In genomic region chr16:34163086-34163485, GRCm38 (mm10) we compare ENCODE assay signal across 15 mouse cellular contexts.
DNase-seq lines count a peak whose midpoint lies in the region; ATAC-seq lines count a peak whose summit lies in the region.
"Had no signal": no experiment of that assay in that cellular context is flagged by ENCODE, and none has a peak within 500 bp of the region (broad histone marks: within the 10 kb centered on the region; RNA-seq: fewer than 3 reads in every experiment).

No protein-coding gene starts in this region.

- no peak for DNase-seq in frontal cortex, postnatal 14 days (ENCODE audit: low spot score in 2 of 2)
- DNase-seq in 3134 (ENCODE audit: extremely low read depth, insufficient read length, low spot score), result peak; percentile 54
- peak; percentile 25 to 53 for DNase-seq in adrenal gland, adult 18-20 months (ENCODE audit: low spot score in 2 of 2)
- peak; percentile 73 for DNase-seq in brain, adult 2 months (ENCODE audit: low read depth, low spot score)
- no peak for DNase-seq in spleen, adult 18-20 months
- no peak for DNase-seq in urinary bladder, postnatal 10 days (ENCODE audit: low spot score)
- DNase-seq: cerebellum, adult 9-11 months; heart, adult 11 months; retina, postnatal 1 day; thymus, postnatal 36 days had no signal

- peak; percentile 20; the same call in 1 of the 2 replicates for ATAC-seq in frontal cortex, adult (ENCODE audit: low TSS enrichment)
- no peak for ATAC-seq in granulocyte monocyte progenitor cell, adult 5-6 weeks (replicated peaks; ENCODE audit: poor library complexity, severe bottlenecking)
- ATAC-seq: forebrain, embryonic 15.5 days; intestine, postnatal 0 days; midbrain, embryonic 15.5 days had no signal

Comparison
In these comparisons a context has a peak if more than half of its experiments do, and no peak if none do; other contexts are left out.
1. DNase-seq: peak in 3134 (single experiment), adrenal gland, adult 18-20 months (2 of 2) and brain, adult 2 months (single experiment); none in frontal cortex, postnatal 14 days (0 of 2), spleen, adult 18-20 months (0 of 2) and urinary bladder, postnatal 10 days (single experiment).